Mouse (Mus musculus): ENCODE measurements around the gene Scgb2b7. TPM values are rescaled to one million over a fixed set of nuclear protein-coding genes. Genes with fewer than 3 reads are reported as not detected.

Gene Scgb2b7
- polyA plus RNA-seq (2012): not detected in 2 replicates

GRCm38 (mm10) chr7:31705657-31706056, at the start of gene Scgb2b7:
Gene Scgb2b7, minus strand, starts transcription at chr7:31705757.

GRCm38 (mm10) chr7:31712365-31712764, 6.8 kb upstream of the Scgb2b7 start, which contains the start of gene Scgb1b7:
Gene Scgb1b7, plus strand, starts transcription at chr7:31712665.

Other genes with a start within 250 kb of the Scgb2b7 start
- not detected in 2 replicates for gene Scgb1b7, start 6.9 kb upstream of the Scgb2b7 start, polyA plus RNA-seq (2012)

All from megakaryocyte-erythroid progenitor cell, adult 5 weeks (primary cell).